Mouse (Mus musculus): Measurements from ENCODE around the gene Hesx1.

DNA sequence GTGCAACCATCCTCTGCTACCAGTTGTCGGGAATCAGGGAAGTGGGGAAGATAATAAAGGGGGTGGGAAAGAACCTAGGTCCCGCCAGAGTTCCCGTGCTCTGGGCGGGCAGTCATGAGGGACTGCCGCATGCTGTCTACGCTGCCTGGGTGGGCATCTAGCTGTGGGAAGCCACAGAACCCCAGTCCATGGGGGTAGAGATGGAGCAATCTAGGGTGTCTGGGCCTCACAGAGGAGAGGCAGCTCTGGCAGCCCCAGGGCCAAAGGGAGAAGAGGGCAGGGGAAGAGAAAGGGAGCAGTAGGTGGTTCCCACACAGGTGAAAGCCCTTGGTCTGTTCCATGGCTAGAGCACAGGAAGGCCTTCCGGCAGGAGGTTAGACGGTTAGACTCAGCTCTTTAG is 13.2 kb upstream of the Hesx1 start:
- no peak for TF ChIP-seq POLR2A (IDR thresholded peaks at IDR 0.05; ENCODE audit: low read depth, low read length)
- no peak for TF ChIP-seq CTCF (IDR thresholded peaks at IDR 0.05; ENCODE audit: borderline replicate concordance, insufficient read depth, low read length)

Measured in embryonic fibroblast, embryonic 13.5 days (primary cell).